9 mouse cellular contexts compared by ENCODE assay signal in genomic region chr2:80639864-80640263, GRCm38 (mm10). TPM values are rescaled to one million over a fixed set of nuclear protein-coding genes. Genes with fewer than 3 reads are reported as not detected.
DNase-seq lines count a peak whose midpoint lies in the region; ATAC-seq and TF ChIP-seq lines count a peak whose summit lies in the region.
"Had no signal": no experiment of that assay in that cellular context is flagged by ENCODE, and none has a peak within 500 bp of the region (broad histone marks: within the 10 kb centered on the region; RNA-seq: fewer than 3 reads in every experiment).

No protein-coding gene starts in this region.

- no peak overlapping the region for H3K9ac ChIP-seq in heart, embryonic 12.5 days
- peak overlapping the region; percentile 97 for H3K9ac ChIP-seq in CH12.LX (ENCODE audit: insufficient read depth, low read depth)
- H3K9ac ChIP-seq in forebrain, postnatal 0 days, result no peak overlapping the region
- H3K9ac ChIP-seq in liver, embryonic 15.5 days, result 0 out of 2 replicates have a peak overlapping the region, but pooled peaks have one; percentile 1

- no peaks in the 10 kb centered on the region for H3K27me3 ChIP-seq in heart, embryonic 12.5 days (replicated peaks)
- H3K27me3 ChIP-seq in CH12.LX (replicated peaks), result no peaks in the 10 kb centered on the region
- H3K27me3 ChIP-seq in forebrain, postnatal 0 days (ENCODE audit: insufficient read depth, low read length), result no peaks in the 10 kb centered on the region
- no peaks in the 10 kb centered on the region for H3K27me3 ChIP-seq in liver, embryonic 15.5 days

- H3K4me3 ChIP-seq in heart, embryonic 12.5 days, result no peak overlapping the region
- H3K4me3 ChIP-seq in CH12.LX (replicated peaks in 1 of 3; ENCODE audit: low read depth in 2 of 3, low read length in 2 of 3, poor library complexity in 1 of 3), result peak overlapping the region; percentile 26 to 97 (median 95)
- no peak overlapping the region for H3K4me3 ChIP-seq in forebrain, postnatal 0 days (ENCODE audit: low read depth, low read length)
- peak overlapping the region; percentile 96 for H3K4me3 ChIP-seq in liver, embryonic 15.5 days (replicated peaks)

- no peak for TF ChIP-seq RAD21 in CH12.LX (IDR thresholded peaks at IDR 0.05; ENCODE audit: low read depth, low read length)

- intact Hi-C loops in heart, postnatal 10 days (cut with DNase I), result loop anchor here (1.0 to 2.0 kb wide), 2 partner anchors 22 to 57 kb away; no protein-coding TSS in a partner anchor

- no peak for DNase-seq in heart, postnatal 10 days
- DNase-seq in CH12.LX (ENCODE audit: extremely low read depth), result no peak
- no peak for DNase-seq in forebrain, postnatal 0 days
- DNase-seq in spleen, adult 12 weeks (ENCODE audit: low spot score), result no peak
- DNase-seq in frontal cortex, postnatal 14 days (ENCODE audit: low spot score in 2 of 2), result no peak
- DNase-seq in right cerebral cortex, postnatal 10 days (ENCODE audit: low spot score in 2 of 2), result no peak
- DNase-seq: cerebellum, adult 11-12 months had no signal

- no peak overlapping the region for H3K27ac ChIP-seq in heart, embryonic 12.5 days (ENCODE audit: poor library complexity, severe bottlenecking)
- H3K27ac ChIP-seq in CH12.LX (ENCODE audit: insufficient read depth, low read depth), result no peak overlapping the region
- no peak overlapping the region for H3K27ac ChIP-seq in forebrain, postnatal 0 days (ENCODE audit: low read depth, low read length)
- no peak overlapping the region for H3K27ac ChIP-seq in liver, embryonic 15.5 days (replicated peaks)

- TF ChIP-seq CTCF in CH12.LX (conservative IDR thresholded peaks at IDR 0.05 in 1 of 2, IDR thresholded peaks at IDR 0.05 in 1 of 2; ENCODE audit: low read depth in 2 of 2, low read length in 2 of 2), result no peak
- TF ChIP-seq CTCF in forebrain, postnatal 0 days (IDR thresholded peaks at IDR 0.05; ENCODE audit: low read depth), result no peak

- no peaks in the 10 kb centered on the region for H3K9me3 ChIP-seq in heart, embryonic 12.5 days (replicated peaks)
- no peaks in the 10 kb centered on the region for H3K9me3 ChIP-seq in CH12.LX (replicated peaks; ENCODE audit: low read length)
- H3K9me3 ChIP-seq in forebrain, postnatal 0 days (ENCODE audit: low read length), result no peaks in the 10 kb centered on the region
- no peaks in the 10 kb centered on the region for H3K9me3 ChIP-seq in liver, embryonic 15.5 days (replicated peaks)

- dilution Hi-C loops in CH12.LX (cut with MboI; ENCODE audit: extremely low pct_ligation_motif_present, extremely low pct_unique_long_range_greater_than_20kb, low sequenced_read_pairs), result no loop called here

- H3K4me1 ChIP-seq in heart, embryonic 12.5 days (replicated peaks), result peaks cover 6% of the 10 kb centered on the region
- H3K4me1 ChIP-seq in CH12.LX (ENCODE audit: control insufficient read depth in 1 of 2, insufficient read depth in 2 of 2), result peaks cover 3 to 16% of the 10 kb centered on the region in 2 experiments; a peak in 3 of 4 replicates
- 0 out of 2 replicates have a peak, but pooled peaks cover 9% of the 10 kb centered on the region for H3K4me1 ChIP-seq in forebrain, postnatal 0 days (ENCODE audit: insufficient read depth)
- H3K4me1 ChIP-seq in liver, embryonic 15.5 days (replicated peaks), result peaks cover 9% of the 10 kb centered on the region

- TF ChIP-seq EP300 in CH12.LX (IDR thresholded peaks at IDR 0.05; ENCODE audit: low read length), result no peak

- no peak for TF ChIP-seq POLR2A in CH12.LX (IDR thresholded peaks at IDR 0.05; ENCODE audit: low read depth, low read length)

- H3K79me2 ChIP-seq in CH12.LX (replicated peaks; ENCODE audit: control insufficient read depth, extremely low read depth, insufficient read depth, poor library complexity, severe bottlenecking), result peaks cover 28% of the 10 kb centered on the region

- peaks cover 19% of the 10 kb centered on the region for H3K36me3 ChIP-seq in heart, embryonic 12.5 days
- H3K36me3 ChIP-seq in CH12.LX (replicated peaks in 1 of 2; ENCODE audit: control insufficient read depth in 1 of 2, insufficient read depth in 1 of 2, low read length in 1 of 2), result peaks cover 10 to 27% of the 10 kb centered on the region in 2 experiments
- peaks cover 11% of the 10 kb centered on the region for H3K36me3 ChIP-seq in forebrain, postnatal 0 days (ENCODE audit: insufficient read depth)
- peaks cover 23% of the 10 kb centered on the region for H3K36me3 ChIP-seq in liver, embryonic 15.5 days (replicated peaks)

- ATAC-seq in heart, embryonic 12.5 days (ENCODE audit: insufficient number of reproducible peaks, low FRiP score), result no peak
- ATAC-seq in forebrain, postnatal 0 days, result no peak
- ATAC-seq in liver, embryonic 15.5 days (ENCODE audit: insufficient read depth), result no peak

- in situ Hi-C loops in CH12.LX (cut with MboI; ENCODE audit: low pct_ligation_motif_present, low pct_unique_long_range_greater_than_20kb, low sequenced_read_pairs), result loop anchor here (25.0 kb wide), 1 partner anchor 303 kb away; no protein-coding TSS in a partner anchor

- WGBS in heart, embryonic 12.5 days, result 53% methylated on average over 3 of the region's 3 CpGs
- 53% methylated on average over 3 of the region's 3 CpGs for WGBS in forebrain, postnatal 0 days
- 23% methylated on average over 3 of the region's 3 CpGs for WGBS in liver, embryonic 15.5 days (ENCODE audit: insufficient replicate concordance)

- peak overlapping the region; percentile 37 for H3K4me2 ChIP-seq in heart, embryonic 12.5 days
- peak overlapping the region; percentile 84 for H3K4me2 ChIP-seq in CH12.LX (ENCODE audit: insufficient read depth, low read depth, poor library complexity, severe bottlenecking)
- peak overlapping the region; percentile 13; the same call in 1 of the 2 replicates for H3K4me2 ChIP-seq in forebrain, postnatal 0 days (ENCODE audit: low read depth)
- peak overlapping the region; percentile 70 for H3K4me2 ChIP-seq in liver, embryonic 15.5 days

TF ChIP-seq in CH12.LX, 34 proteins besides CTCF, POLR2A, EP300 and RAD21:
- TF ChIP-seq MAX (IDR thresholded peaks at IDR 0.05; ENCODE audit: low read length) (peak; percentile 27; the same call in 1 of the 2 replicates), TCF12 (IDR thresholded peaks at IDR 0.05; ENCODE audit: low read depth, low read length) (no peak), BHLHE40 (IDR thresholded peaks at IDR 0.05; ENCODE audit: low read depth, low read length) (peak; percentile 42)

RNA-seq across cellular contexts. Expression of gene Nup35, which starts 22.8 kb away (rescaled TPM):
- 24.6 and 27.0 TPM in 2 replicates for polyA plus RNA-seq in heart, embryonic 12.5 days (2016; fragmentation: Nextera tagmentation; extraction: Ambion mirVana)
- 10 to 100 TPM in 1 of 2 experiments, 1 to 10 TPM in 1; 7.7 to 11.7 TPM for total RNA-seq in heart, postnatal 10 days (2021)
- total RNA-seq in CH12.LX (2012; rRNA removed) (37.9 and 51.0 TPM in 2 replicates), CH12.LX (2014; rRNA removed) (134 and 161 TPM in 2 replicates)
- polyA plus RNA-seq in CH12.LX (2012; ENCODE audit: insufficient read length, low read depth), result 49.0 and 53.2 TPM in 2 replicates
- total RNA-seq in forebrain, postnatal 0 days (2014; rRNA removed), result 46.1 and 49.2 TPM in 2 replicates
- polyA plus RNA-seq in forebrain, postnatal 0 days (2015; fragmentation: Nextera tagmentation; extraction: Ambion mirVana), result 30.0 and 33.8 TPM in 2 replicates
- polyA plus RNA-seq in liver, embryonic 15.5 days (2015; fragmentation: Nextera tagmentation; extraction: Ambion mirVana), result 27.2 and 27.9 TPM in 2 replicates

RNA-seq across cellular contexts. Expression of gene Dusp19, which starts 23.0 kb away (rescaled TPM):
- polyA plus RNA-seq in heart, embryonic 12.5 days (2016; fragmentation: Nextera tagmentation; extraction: Ambion mirVana), result 11.4 and 11.9 TPM in 2 replicates
- 1 to 10 TPM; 5.9 to 7.6 TPM for total RNA-seq in heart, postnatal 10 days (2021)
- total RNA-seq in CH12.LX (2012; rRNA removed), result 19.0 TPM in 2 replicates
- total RNA-seq in CH12.LX (2014; rRNA removed), result 27.3 and 29.8 TPM in 2 replicates
- 22.7 and 23.1 TPM in 2 replicates for polyA plus RNA-seq in CH12.LX (2012; ENCODE audit: insufficient read length, low read depth)
- total RNA-seq in forebrain, postnatal 0 days (2014; rRNA removed), result 20.2 and 20.5 TPM in 2 replicates
- polyA plus RNA-seq in forebrain, postnatal 0 days (2015; fragmentation: Nextera tagmentation; extraction: Ambion mirVana), result 9.6 and 10.5 TPM in 2 replicates
- polyA plus RNA-seq in liver, embryonic 15.5 days (2015; fragmentation: Nextera tagmentation; extraction: Ambion mirVana), result 4.3 and 5.1 TPM in 2 replicates

RNA-seq across cellular contexts. Expression of gene Nckap1, which starts 58.7 kb away (rescaled TPM):
- polyA plus RNA-seq in heart, embryonic 12.5 days (2016; fragmentation: Nextera tagmentation; extraction: Ambion mirVana), result 82.7 and 86.0 TPM in 2 replicates
- 10 to 100 TPM; 94.1 to 94.8 TPM for total RNA-seq in heart, postnatal 10 days (2021)
- total RNA-seq in CH12.LX (2012; rRNA removed) (3.9 and 4.2 TPM in 2 replicates), CH12.LX (2014; rRNA removed) (6.8 and 7.6 TPM in 2 replicates)
- polyA plus RNA-seq in CH12.LX (2012; ENCODE audit: insufficient read length, low read depth), result 7.1 and 7.7 TPM in 2 replicates
- total RNA-seq in forebrain, postnatal 0 days (2014; rRNA removed), result 154 and 178 TPM in 2 replicates
- 67.6 and 90.0 TPM in 2 replicates for polyA plus RNA-seq in forebrain, postnatal 0 days (2015; fragmentation: Nextera tagmentation; extraction: Ambion mirVana)
- 12.9 and 14.7 TPM in 2 replicates for polyA plus RNA-seq in liver, embryonic 15.5 days (2015; fragmentation: Nextera tagmentation; extraction: Ambion mirVana)

Comparison
In these comparisons a context has a peak if more than half of its experiments do, and no peak if none do; other contexts are left out.
1. H3K4me2 ChIP-seq: peak in every context shown above with its lines; median percentile 84 in CH12.LX; 70 in liver, embryonic 15.5 days; 37 in heart, embryonic 12.5 days; 13 in forebrain, postnatal 0 days.
2. H3K4me3 ChIP-seq: peak in CH12.LX (3 of 3) and liver, embryonic 15.5 days (single experiment); none in heart, embryonic 12.5 days (single experiment) and forebrain, postnatal 0 days (single experiment).
3. H3K9ac ChIP-seq: peak in CH12.LX (single experiment) and liver, embryonic 15.5 days (single experiment); none in heart, embryonic 12.5 days (single experiment) and forebrain, postnatal 0 days (single experiment).